Mouse (Mus musculus): ENCODE data around the gene Cep72. TPM values are rescaled to one million over a fixed set of nuclear protein-coding genes. Genes with fewer than 3 reads are reported as not detected.
A peak's percentile ranks its signal among the peaks of the same experiment; 100 is the strongest.

Gene Cep72
- polyA plus RNA-seq, 1 experiment from 2014 or later: 7.2 TPM

DNA sequence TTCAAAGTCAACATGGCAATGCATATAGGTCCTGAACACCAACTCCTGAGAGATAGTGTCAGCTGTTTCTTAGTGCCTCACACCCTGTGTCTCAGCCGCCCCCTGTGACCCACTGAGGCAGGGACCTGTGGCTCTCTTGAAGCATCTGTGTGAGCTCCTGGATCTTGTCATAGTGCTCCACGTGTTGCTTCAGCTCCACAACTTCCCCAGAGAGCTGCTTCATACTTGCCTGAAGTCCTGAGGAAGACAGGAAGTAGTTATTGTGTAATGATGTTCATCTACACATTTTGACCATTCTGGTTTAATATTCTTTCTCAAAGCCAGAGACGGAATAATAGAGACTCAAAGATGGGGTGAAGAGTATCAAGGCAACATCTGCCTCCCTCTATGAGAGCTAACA, 22.2 kb downstream of the Cep72 start:
- Histone ChIP-seq H3K9ac (ENCODE audit: low read depth, low read length) (no peak overlapping the region), H3K36me3 (ENCODE audit: control insufficient read depth, insufficient read depth, low read length) (peaks cover 4% of the 10 kb centered on the region; the same call in 1 of the 2 replicates), H3K4me1 (ENCODE audit: control insufficient read depth, insufficient read depth, low read depth, low read length) (no peaks in the 10 kb centered on the region), H3K9me3 (ENCODE audit: control insufficient read depth, low read length) (no peaks in the 10 kb centered on the region), H3K27me3 (replicated peaks; ENCODE audit: control insufficient read depth, insufficient read depth, low read length) (no peaks in the 10 kb centered on the region), H3K27ac (ENCODE audit: low read depth, low read length) (no peak overlapping the region), H3K4me3 (ENCODE audit: low read length) (no peak overlapping the region), H3K4me2 (ENCODE audit: low read length) (no peak overlapping the region)
- WGBS: 91% methylated on average over 3 of the region's 3 CpGs
- no peak for ATAC-seq

GRCm38 (mm10) chr13:74035776-74036175, 26.3 kb downstream of the Cep72 start:
- no peaks in the 10 kb centered on the region for H3K27me3 ChIP-seq (replicated peaks; ENCODE audit: control insufficient read depth, insufficient read depth, low read length)
- no peak for ATAC-seq
- no peak overlapping the region for H3K4me2 ChIP-seq (ENCODE audit: low read length)
- H3K27ac ChIP-seq (ENCODE audit: low read depth, low read length): no peak overlapping the region
- no peak overlapping the region for H3K9ac ChIP-seq (ENCODE audit: low read depth, low read length)
- WGBS: 93% methylated on average over 2 of the region's 2 CpGs
- H3K4me3 ChIP-seq (ENCODE audit: low read length): no peak overlapping the region
- no peaks in the 10 kb centered on the region for H3K9me3 ChIP-seq (ENCODE audit: control insufficient read depth, low read length)
- H3K36me3 ChIP-seq (ENCODE audit: control insufficient read depth, insufficient read depth, low read length): peaks cover 14% of the 10 kb centered on the region
- no peaks in the 10 kb centered on the region for H3K4me1 ChIP-seq (ENCODE audit: control insufficient read depth, insufficient read depth, low read depth, low read length)

GRCm38 (mm10) chr13:74034756-74035155, 27.3 kb downstream of the Cep72 start:
- H3K9ac ChIP-seq (ENCODE audit: low read depth, low read length): no peak overlapping the region
- 69% methylated on average over 2 of the region's 2 CpGs for WGBS
- no peaks in the 10 kb centered on the region for H3K4me1 ChIP-seq (ENCODE audit: control insufficient read depth, insufficient read depth, low read depth, low read length)
- no peak for ATAC-seq
- no peak overlapping the region for H3K4me3 ChIP-seq (ENCODE audit: low read length)
- no peaks in the 10 kb centered on the region for H3K27me3 ChIP-seq (replicated peaks; ENCODE audit: control insufficient read depth, insufficient read depth, low read length)
- no peaks in the 10 kb centered on the region for H3K9me3 ChIP-seq (ENCODE audit: control insufficient read depth, low read length)
- peaks cover 12% of the 10 kb centered on the region for H3K36me3 ChIP-seq (ENCODE audit: control insufficient read depth, insufficient read depth, low read length)
- H3K4me2 ChIP-seq (ENCODE audit: low read length): no peak overlapping the region
- H3K27ac ChIP-seq (ENCODE audit: low read depth, low read length): no peak overlapping the region

GRCm38 (mm10) chr13:74031133-74031532, 31.0 kb downstream of the Cep72 start:
- no peak overlapping the region for H3K27ac ChIP-seq (ENCODE audit: low read depth, low read length)
- ATAC-seq: no peak
- H3K9me3 ChIP-seq (ENCODE audit: control insufficient read depth, low read length): no peaks in the 10 kb centered on the region
- no peak overlapping the region for H3K4me2 ChIP-seq (ENCODE audit: low read length)
- no peak overlapping the region for H3K9ac ChIP-seq (ENCODE audit: low read depth, low read length)
- H3K36me3 ChIP-seq (ENCODE audit: control insufficient read depth, insufficient read depth, low read length): peaks cover 10% of the 10 kb centered on the region
- H3K4me1 ChIP-seq (ENCODE audit: control insufficient read depth, insufficient read depth, low read depth, low read length): no peaks in the 10 kb centered on the region
- WGBS: 88% methylated on average over 8 of the region's 8 CpGs
- H3K4me3 ChIP-seq (ENCODE audit: low read length): no peak overlapping the region
- no peaks in the 10 kb centered on the region for H3K27me3 ChIP-seq (replicated peaks; ENCODE audit: control insufficient read depth, insufficient read depth, low read length)

- no peak overlapping the region for H3K9ac ChIP-seq (ENCODE audit: low read depth, low read length)
- peaks cover 10% of the 10 kb centered on the region for H3K36me3 ChIP-seq (ENCODE audit: control insufficient read depth, insufficient read depth, low read length)
- H3K27ac ChIP-seq (ENCODE audit: low read depth, low read length): no peak overlapping the region
- no peak overlapping the region for H3K4me2 ChIP-seq (ENCODE audit: low read length)
- H3K4me1 ChIP-seq (ENCODE audit: control insufficient read depth, insufficient read depth, low read depth, low read length): peaks cover 1% of the 10 kb centered on the region
- H3K9me3 ChIP-seq (ENCODE audit: control insufficient read depth, low read length): no peaks in the 10 kb centered on the region
- H3K4me3 ChIP-seq (ENCODE audit: low read length): no peak overlapping the region
- no peak for ATAC-seq
- 89% methylated on average over 7 of the region's 7 CpGs for WGBS
- no peaks in the 10 kb centered on the region for H3K27me3 ChIP-seq (replicated peaks; ENCODE audit: control insufficient read depth, insufficient read depth, low read length)
These were observed 31.4 kb downstream of the Cep72 start for GRCm38 (mm10) chr13:74030691-74031090.

DNA sequence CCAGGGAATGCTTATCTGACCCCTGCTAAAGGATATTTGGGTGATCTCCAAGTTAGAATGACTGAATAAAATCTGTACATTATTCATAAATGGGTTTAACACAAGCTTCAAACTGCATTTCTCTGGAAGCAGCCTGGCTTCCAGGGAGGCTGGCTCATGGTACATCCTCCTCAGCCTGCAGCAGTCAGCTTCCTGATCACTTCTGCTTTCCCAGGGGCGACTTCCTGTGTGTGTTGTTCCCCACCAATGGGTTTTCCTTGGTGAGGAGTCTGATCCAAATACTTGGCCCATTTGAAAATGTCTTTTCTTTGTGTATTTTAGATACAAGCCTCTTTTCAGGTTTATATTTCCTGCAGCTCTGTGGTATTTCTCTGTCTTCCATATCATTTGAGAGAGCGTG, 33.1 kb downstream of the Cep72 start:
- H3K27me3 ChIP-seq (replicated peaks; ENCODE audit: control insufficient read depth, insufficient read depth, low read length): no peaks in the 10 kb centered on the region
- H3K9ac ChIP-seq (ENCODE audit: low read depth, low read length): no peak overlapping the region
- H3K4me3 ChIP-seq (ENCODE audit: low read length): no peak overlapping the region
- H3K36me3 ChIP-seq (ENCODE audit: control insufficient read depth, insufficient read depth, low read length): peaks cover 10% of the 10 kb centered on the region
- no peak overlapping the region for H3K4me2 ChIP-seq (ENCODE audit: low read length)
- 90% methylated on average over 2 of the region's 2 CpGs for WGBS
- peaks cover 6% of the 10 kb centered on the region for H3K4me1 ChIP-seq (ENCODE audit: control insufficient read depth, insufficient read depth, low read depth, low read length)
- no peaks in the 10 kb centered on the region for H3K9me3 ChIP-seq (ENCODE audit: control insufficient read depth, low read length)
- H3K27ac ChIP-seq (ENCODE audit: low read depth, low read length): no peak overlapping the region
- ATAC-seq: no peak

- ATAC-seq: no peak
- no peak overlapping the region for H3K27ac ChIP-seq (ENCODE audit: low read depth, low read length)
- peaks cover 6% of the 10 kb centered on the region for H3K4me1 ChIP-seq (ENCODE audit: control insufficient read depth, insufficient read depth, low read depth, low read length)
- H3K36me3 ChIP-seq (ENCODE audit: control insufficient read depth, insufficient read depth, low read length): peaks cover 10% of the 10 kb centered on the region
- no peak overlapping the region for H3K9ac ChIP-seq (ENCODE audit: low read depth, low read length)
- H3K27me3 ChIP-seq (replicated peaks; ENCODE audit: control insufficient read depth, insufficient read depth, low read length): no peaks in the 10 kb centered on the region
- no peak overlapping the region for H3K4me2 ChIP-seq (ENCODE audit: low read length)
- no peaks in the 10 kb centered on the region for H3K9me3 ChIP-seq (ENCODE audit: control insufficient read depth, low read length)
- H3K4me3 ChIP-seq (ENCODE audit: low read length): no peak overlapping the region
- WGBS: 58% methylated on average over 2 of the region's 2 CpGs
These were observed 34.0 kb downstream of the Cep72 start for GRCm38 (mm10) chr13:74028116-74028515.

- Histone ChIP-seq H3K4me2 (ENCODE audit: low read length) (no peak overlapping the region), H3K36me3 (ENCODE audit: control insufficient read depth, insufficient read depth, low read length) (peaks cover 8% of the 10 kb centered on the region), H3K27ac (ENCODE audit: low read depth, low read length) (no peak overlapping the region), H3K9ac (ENCODE audit: low read depth, low read length) (no peak overlapping the region), H3K27me3 (replicated peaks; ENCODE audit: control insufficient read depth, insufficient read depth, low read length) (no peaks in the 10 kb centered on the region), H3K9me3 (ENCODE audit: control insufficient read depth, low read length) (no peaks in the 10 kb centered on the region), H3K4me3 (ENCODE audit: low read length) (no peak overlapping the region), H3K4me1 (ENCODE audit: control insufficient read depth, insufficient read depth, low read depth, low read length) (peaks cover 6% of the 10 kb centered on the region)
- WGBS: 19% methylated on average over 2 of the region's 2 CpGs
- peak; percentile 50 for ATAC-seq
These were observed 35.9 kb downstream of the Cep72 start for GRCm38 (mm10) chr13:74026215-74026614.

- H3K36me3 ChIP-seq (ENCODE audit: control insufficient read depth, insufficient read depth, low read length): peaks cover 6% of the 10 kb centered on the region
- no peak overlapping the region for H3K4me3 ChIP-seq (ENCODE audit: low read length)
- H3K27me3 ChIP-seq (replicated peaks; ENCODE audit: control insufficient read depth, insufficient read depth, low read length): no peaks in the 10 kb centered on the region
- peaks cover 6% of the 10 kb centered on the region for H3K4me1 ChIP-seq (ENCODE audit: control insufficient read depth, insufficient read depth, low read depth, low read length)
- WGBS: 66% methylated on average over 4 of the region's 4 CpGs
- no peak overlapping the region for H3K4me2 ChIP-seq (ENCODE audit: low read length)
- H3K9ac ChIP-seq (ENCODE audit: low read depth, low read length): no peak overlapping the region
- peak; percentile 43 for ATAC-seq
- no peaks in the 10 kb centered on the region for H3K9me3 ChIP-seq (ENCODE audit: control insufficient read depth, low read length)
- H3K27ac ChIP-seq (ENCODE audit: low read depth, low read length): no peak overlapping the region
These were observed 36.7 kb downstream of the Cep72 start for GRCm38 (mm10) chr13:74025151-74026081.

Data from hindbrain, embryonic 16.5 days (tissue).